Mouse (Mus musculus) G1E (cell line): ENCODE measurements around the gene Sstr2. TPM values are rescaled to one million over a fixed set of nuclear protein-coding genes. Genes with fewer than 3 reads are reported as not detected.

ENCODE experiments used
- ATAC-seq: 2 replicates; pipeline ENCODE4 v1.8.0; 2016; ENCODE audit warnings: mild to moderate bottlenecking; ENCODE audit not compliant: insufficient number of reproducible peaks, poor library complexity, low FRiP score, severe bottlenecking; ENCODE audit errors: extremely low read depth
- DNase-seq: peaks from one replicate; pipeline ENCODE4 v3.0.0; 2012; ENCODE audit warnings: low spot score
- H3K27me3 ChIP-seq: 2 replicates; pipeline ENCODE4 v1.6.1; 2012; ENCODE audit warnings: mild to moderate bottlenecking, low read length, inconsistent platforms; ENCODE audit not compliant: insufficient read depth
- H3K36me3 ChIP-seq: replicated peaks from 2 replicates; pipeline ENCODE3; 2012; ENCODE audit warnings: mild to moderate bottlenecking, inconsistent platforms
- H3K4me1 ChIP-seq: 2 replicates; pipeline ENCODE4 v1.6.1; 2012; ENCODE audit warnings: low read depth, low read length, inconsistent platforms, mixed read lengths; ENCODE audit not compliant: insufficient read depth
- H3K4me3 ChIP-seq: 2 replicates; pipeline ENCODE4 v1.5.1; 2012; ENCODE audit warnings: low read depth, mild to moderate bottlenecking, inconsistent platforms, low read length, moderate library complexity, mixed read lengths
- H3K9me3 ChIP-seq: replicated peaks from 2 replicates; pipeline ENCODE4 v1.6.1; 2012; ENCODE audit warnings: inconsistent platforms
- CTCF ChIP-seq: IDR thresholded peaks from 2 replicates; pipeline ENCODE4 v1.5.1; 2012; ENCODE audit warnings: low read depth, low read length, inconsistent platforms, mixed read lengths
- GATA1 ChIP-seq: IDR thresholded peaks from 2 replicates; pipeline ENCODE4 v1.6.1; 2012; ENCODE audit warnings: borderline replicate concordance, low read length, inconsistent platforms, mixed read lengths
- GATA2 ChIP-seq: IDR thresholded peaks from 2 replicates; pipeline ENCODE4 v1.6.1; 2012; ENCODE audit warnings: low read depth, low read length, inconsistent platforms, borderline replicate concordance
- POLR2AphosphoS5 ChIP-seq: IDR thresholded peaks from 2 replicates; pipeline ENCODE4 v1.6.1; 2012; ENCODE audit warnings: low read depth, low read length, inconsistent platforms; ENCODE audit not compliant: insufficient replicate concordance
- TAL1 ChIP-seq: conservative IDR thresholded peaks from 2 replicates; pipeline ENCODE4 v1.6.1; 2012; ENCODE audit warnings: low read depth, low read length, inconsistent platforms, mixed read lengths
- polyA plus RNA-seq: library from polyadenylated mRNA; stranded (reverse); fragments of >175 nt; gene quantifications from 2 replicates; pipeline ENCODE4 v1.2.3, GENCODE M21; 2012
- total RNA-seq, 2 experiments: library from RNA; stranded (forward) in 1 of 2; stranded (reverse) in 1 of 2; fragments of 200-1000 nt in 1 of 2; fragments of >200 nt in 1 of 2; fragmentation: Nextera tagmentation in 1 of 2; gene quantifications; 2 replicates each; pipeline ENCODE4 v1.2.3; 2014 to 2017

Sstr2 gene
- total and polyA plus RNA-seq, 3 experiments, result 0.16 TPM; not detected in 2

DNA sequence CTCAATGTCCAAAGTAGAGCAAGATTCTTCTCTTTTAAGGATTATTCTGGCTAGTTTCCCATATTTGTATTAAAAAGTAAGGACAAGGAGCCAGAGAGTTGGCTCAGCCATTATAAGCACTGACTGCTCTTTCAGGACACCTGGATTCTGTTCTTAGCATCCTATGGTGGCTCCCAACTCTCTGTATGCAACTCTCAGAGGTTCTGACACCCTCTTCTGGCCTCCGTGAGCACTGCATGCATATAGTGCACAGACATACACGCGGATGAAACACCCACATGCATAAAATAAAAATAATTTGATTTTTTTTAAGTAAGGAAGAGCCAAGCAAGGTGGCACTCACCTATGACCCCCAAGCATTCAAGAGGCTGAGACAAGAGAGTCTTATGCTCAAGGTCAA is 26.0 kb downstream of the Sstr2 start:
- Histone ChIP-seq H3K4me3 (no peak overlapping the region), H3K9me3 (no peaks in the 10 kb centered on the region), H3K4me1 (peaks cover 25% of the 10 kb centered on the region), H3K36me3 (no peaks in the 10 kb centered on the region), H3K27me3 (peaks cover 3% of the 10 kb centered on the region; the same call in 1 of the 2 replicates)
- DNase-seq, result no peak
- ATAC-seq, result no peak
- TF ChIP-seq CTCF (0 out of 2 replicates have a peak, but pooled peaks have one; percentile 2), POLR2AphosphoS5 (no peak)

DNA sequence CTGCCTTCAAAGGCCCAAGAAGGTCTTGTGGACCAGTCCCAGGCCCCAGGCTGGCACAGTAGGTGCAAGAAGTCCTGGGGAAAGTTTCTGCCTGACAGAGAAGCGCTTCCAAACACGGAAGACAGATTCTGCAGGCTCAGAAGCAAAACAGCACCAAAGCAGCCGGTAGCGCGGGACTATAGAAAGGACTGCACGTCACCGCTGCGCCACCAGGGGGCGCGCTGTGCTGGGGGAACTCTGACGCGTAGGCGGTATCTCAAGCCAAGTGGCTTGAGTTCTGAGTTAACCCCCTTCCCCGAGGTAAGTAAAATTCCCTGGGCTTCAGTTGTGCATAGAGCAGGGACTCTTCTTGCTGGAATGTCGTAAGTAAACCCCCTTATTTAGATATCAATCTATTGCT is 29.0 kb downstream of the Sstr2 start:
- Histone ChIP-seq H3K4me1 (peaks cover 46% of the 10 kb centered on the region), H3K4me3 (no peak overlapping the region; the same call in 1 of the 2 replicates)
- peak; percentile 66 for DNase-seq

GRCm38 (mm10) chr11:113648690-113649352 is 29.7 kb downstream of the Sstr2 start, which contains the start of gene Cog1:
Gene Cog1, plus strand, starts transcription at chr11:113649169.
- peaks cover 3% of the 10 kb centered on the region; the same call in 1 of the 2 replicates for H3K27me3 ChIP-seq
- ATAC-seq, result no peak

More for the DNA sequence above, 29.0 kb downstream of the Sstr2 start:
- peak; percentile 58 for ATAC-seq
- H3K9me3 ChIP-seq, result no peaks in the 10 kb centered on the region
- H3K36me3 ChIP-seq, result peaks cover 24% of the 10 kb centered on the region
- TF ChIP-seq CTCF (peak; percentile 89), TAL1 (no peak)
- peaks cover 3% of the 10 kb centered on the region; the same call in 1 of the 2 replicates for H3K27me3 ChIP-seq

DNA sequence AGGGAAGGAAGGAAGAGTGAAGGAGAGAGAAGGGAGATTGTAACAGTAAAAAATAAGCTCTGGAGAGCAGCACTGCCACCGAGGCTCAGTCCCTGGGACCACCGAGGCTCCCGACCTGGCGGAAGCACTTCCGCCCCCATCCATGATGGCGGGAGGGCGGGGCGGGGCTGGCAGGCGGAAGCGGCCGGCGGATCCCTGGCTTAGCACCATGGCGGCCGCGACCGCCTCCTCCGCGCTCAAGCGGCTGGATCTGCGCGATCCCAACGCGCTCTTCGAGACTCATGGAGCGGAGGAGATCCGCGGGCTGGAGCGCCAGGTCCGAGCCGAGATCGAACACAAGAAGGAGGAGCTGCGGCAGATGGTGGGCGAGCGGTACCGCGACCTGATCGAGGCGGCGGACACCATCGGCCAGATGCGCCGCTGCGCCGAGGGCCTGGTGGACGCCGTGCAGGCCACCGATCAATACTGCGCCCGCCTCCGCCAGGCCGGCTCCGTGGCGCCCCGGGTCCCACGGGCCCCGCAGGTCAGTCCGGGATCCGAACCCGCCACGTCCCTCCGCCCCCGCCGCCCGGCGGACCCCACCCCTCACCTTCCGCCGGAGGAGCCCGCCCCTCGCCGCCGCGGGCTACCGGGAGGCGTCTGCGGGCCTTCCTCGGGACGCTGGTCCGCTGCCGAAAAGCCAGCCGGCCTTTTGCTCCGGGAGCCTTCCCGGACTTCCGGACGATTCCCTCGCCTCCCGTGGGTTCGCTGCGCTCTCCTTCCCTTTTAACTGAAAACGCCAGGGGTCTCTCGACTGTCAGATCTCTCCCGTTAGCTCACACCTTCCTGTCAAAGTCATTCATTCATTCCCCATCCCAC is 30.4 kb downstream of the Sstr2 start, which contains the start of gene Slc39a11:
Gene Slc39a11, minus strand, starts transcription at position 727 of the 858 bp plus-strand sequence.
- H3K4me3 ChIP-seq, result peak within 1 kb of the TSS; percentile 100
- H3K36me3 ChIP-seq, result peaks cover 38% of the 10 kb centered on the region
- H3K4me1 ChIP-seq, result peaks cover 41% of the 10 kb centered on the region
- DNase-seq, result peak; percentile 87
- no peaks in the 10 kb centered on the region for H3K9me3 ChIP-seq
- ATAC-seq, result peak; percentile 40; the same call in 1 of the 2 replicates
- TF ChIP-seq CTCF (no peak), GATA1 (no peak), POLR2AphosphoS5 (no peak), GATA2 (no peak), TAL1 (no peak)
- H3K27me3 ChIP-seq, result peaks cover 3% of the 10 kb centered on the region; the same call in 1 of the 2 replicates

More at GRCm38 (mm10) chr11:113648690-113649352, 29.7 kb downstream of the Sstr2 start, which contains the start of gene Cog1:
- Histone ChIP-seq H3K4me3 (peak within 1 kb of the TSS; percentile 100), H3K36me3 (peaks cover 30% of the 10 kb centered on the region), H3K4me1 (peaks cover 42% of the 10 kb centered on the region), H3K9me3 (no peaks in the 10 kb centered on the region)
- TF ChIP-seq POLR2AphosphoS5, result no peak
- no peak for TF ChIP-seq GATA1
- no peak for TF ChIP-seq TAL1
- TF ChIP-seq CTCF, result no peak
- no peak for TF ChIP-seq GATA2
- DNase-seq, result no peak

- Histone ChIP-seq H3K27me3 (peaks cover 3% of the 10 kb centered on the region; the same call in 1 of the 2 replicates), H3K4me1 (peaks cover 41% of the 10 kb centered on the region), H3K36me3 (peaks cover 56% of the 10 kb centered on the region), H3K4me3 (peak overlapping the region; percentile 50; the same call in 1 of the 2 replicates), H3K9me3 (no peaks in the 10 kb centered on the region)
- DNase-seq (peak; percentile 47), ATAC-seq (peak; percentile 56)
- TF ChIP-seq GATA2 (no peak), TAL1 (peak; percentile 42; the same call in 1 of the 2 replicates), GATA1 (no peak), POLR2AphosphoS5 (no peak), CTCF (no peak)
Measured at GRCm38 (mm10) chr11:113651206-113651906, 32.2 kb downstream of the Sstr2 start.

DNA sequence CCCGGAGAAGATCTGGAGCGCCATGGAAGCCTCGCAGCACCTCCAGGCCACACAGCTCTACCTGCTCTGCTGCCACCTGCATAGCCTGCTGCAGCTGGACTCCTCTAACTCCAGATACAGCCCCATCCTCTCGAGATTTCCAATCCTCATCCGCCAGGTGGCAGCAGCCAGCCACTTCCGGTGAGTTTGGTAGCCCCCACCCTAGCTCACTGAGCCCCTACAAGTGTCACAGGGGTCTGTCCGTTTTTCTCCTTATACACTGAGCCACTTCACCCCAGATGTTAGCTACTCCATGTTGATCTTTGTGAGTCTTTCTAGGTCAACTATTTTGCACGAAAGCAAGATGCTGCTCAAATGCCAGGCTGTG is 32.7 kb downstream of the Sstr2 start:
- H3K4me3 ChIP-seq, result peak overlapping the region; percentile 10; the same call in 1 of the 2 replicates
- peaks cover 61% of the 10 kb centered on the region for H3K36me3 ChIP-seq
- peaks cover 45% of the 10 kb centered on the region for H3K4me1 ChIP-seq
- no peaks in the 10 kb centered on the region for H3K9me3 ChIP-seq
- peaks cover 3% of the 10 kb centered on the region; the same call in 1 of the 2 replicates for H3K27me3 ChIP-seq
- no peak for ATAC-seq
- DNase-seq, result no peak
- TF ChIP-seq POLR2AphosphoS5 (no peak), CTCF (no peak), GATA1 (no peak), TAL1 (no peak), GATA2 (no peak)
